Mouse (Mus musculus) lung, postnatal 4 days (tissue): ENCODE results near the gene Kcnc1.

Experiments used
- DNase-seq, 2 experiments: peaks; one replicate each; pipeline ENCODE4 v3.0.0; 2021

The Kcnc1 gene

GRCm38 (mm10) chr7:46482099-46482531 lies 85.8 kb downstream of the Kcnc1 start:
- peak; percentile 15 to 44 for DNase-seq

DNA sequence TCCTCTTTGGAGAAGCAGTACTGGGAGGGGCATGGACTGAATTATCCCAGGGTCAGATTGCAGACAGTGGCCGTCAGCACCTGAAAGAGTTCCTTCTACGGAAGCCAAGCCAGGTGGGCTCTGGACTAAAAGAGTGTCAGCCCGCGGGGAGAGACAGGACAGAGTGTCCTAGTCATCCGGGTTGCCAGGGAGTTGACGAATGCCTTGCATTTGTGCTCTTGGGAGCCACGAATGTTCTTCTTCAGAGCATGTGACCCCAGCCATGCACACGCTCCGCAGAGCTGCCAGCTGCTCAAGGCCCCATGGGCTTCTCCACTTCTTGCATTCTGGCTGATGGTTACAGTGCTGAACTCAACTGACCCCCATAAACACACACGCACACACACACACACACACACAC lies 86.8 kb downstream of the Kcnc1 start:
- DNase-seq: no peak

GRCm38 (mm10) chr7:46484223-46484622 lies 87.9 kb downstream of the Kcnc1 start:
- no peak for DNase-seq

GRCm38 (mm10) chr7:46486761-46487160 lies 90.5 kb downstream of the Kcnc1 start:
- no peak for DNase-seq

DNA sequence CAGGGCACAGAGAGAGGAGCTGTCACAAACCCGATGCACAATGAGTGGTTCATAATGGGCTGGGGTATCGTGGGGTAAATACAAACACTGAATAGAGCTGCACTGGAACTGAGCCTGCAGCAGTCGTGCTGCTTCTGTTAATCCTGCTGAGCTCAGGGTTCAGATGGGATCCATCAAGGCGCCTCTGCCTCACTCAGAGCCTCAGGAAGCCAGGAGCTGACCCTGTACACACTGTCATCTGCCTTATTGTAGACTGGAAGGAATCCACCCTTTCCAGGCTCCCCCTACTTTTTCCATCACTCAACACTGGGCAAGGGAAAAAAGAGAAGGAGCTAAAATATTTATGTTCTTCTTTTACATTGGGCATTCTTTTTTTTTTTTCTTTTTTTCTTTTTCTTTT lies 91.1 kb downstream of the Kcnc1 start:
- DNase-seq: peak in 1 of 2 experiments; percentile 51
